Mouse (Mus musculus) granulocyte monocyte progenitor cell, adult 5-6 weeks (primary cell): ENCODE measurements around the gene Glrp1. TPM values are rescaled to one million over a fixed set of nuclear protein-coding genes. Genes with fewer than 3 reads are reported as not detected.

Source experiments
- ATAC-seq: replicated peaks from 2 replicates; pipeline ENCODE4 v1.8.0; 2016; ENCODE audit warnings: mild to moderate bottlenecking, moderate TSS enrichment, inconsistent platforms; ENCODE audit not compliant: poor library complexity, severe bottlenecking
- total RNA-seq, 2 experiments: library from RNA; stranded (forward) in 1 of 2; stranded (reverse) in 1 of 2; fragments of 200-712, 200-1000 nt in 1 of 2; fragments of >200 nt in 1 of 2; fragmentation: Nextera tagmentation in 1 of 2; gene quantifications; 2 replicates each; pipeline ENCODE4 v1.2.3; 2014 to 2017

Glrp1 gene
- total RNA-seq, 2 experiments from 2014 or later: 0.77 to 2.4 TPM

GRCm38 (mm10) chr1:88499230-88499737 lies 10.6 kb downstream of the Glrp1 start:
- no peak for ATAC-seq

GRCm38 (mm10) chr1:88497407-88497806 lies 12.5 kb downstream of the Glrp1 start:
- no peak for ATAC-seq

DNA sequence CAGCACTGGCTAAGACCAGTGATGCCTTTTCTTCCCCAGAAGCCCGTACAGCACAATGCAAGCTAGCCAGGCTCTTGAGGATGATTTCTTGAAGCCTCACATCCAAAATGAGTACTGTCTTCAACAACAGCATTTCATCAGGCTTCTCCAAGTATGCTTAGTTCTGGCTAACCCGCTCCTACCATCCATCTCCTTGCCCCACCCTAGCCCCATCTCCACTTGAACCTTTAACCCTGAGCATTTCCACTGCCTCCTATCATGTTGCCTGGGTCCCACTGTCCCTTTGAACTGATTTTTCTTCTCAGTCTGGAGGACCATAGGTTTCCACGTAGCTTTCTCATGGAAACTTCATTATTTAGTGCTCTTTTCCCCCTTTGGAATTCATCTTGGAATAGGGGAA lies 17.5 kb downstream of the Glrp1 start:
- no peak for ATAC-seq

- ATAC-seq: no peak
Measured at GRCm38 (mm10) chr1:88491617-88492378, 18.1 kb downstream of the Glrp1 start.

- ATAC-seq: no peak
Measured at GRCm38 (mm10) chr1:88490164-88490563, 19.7 kb downstream of the Glrp1 start.

DNA sequence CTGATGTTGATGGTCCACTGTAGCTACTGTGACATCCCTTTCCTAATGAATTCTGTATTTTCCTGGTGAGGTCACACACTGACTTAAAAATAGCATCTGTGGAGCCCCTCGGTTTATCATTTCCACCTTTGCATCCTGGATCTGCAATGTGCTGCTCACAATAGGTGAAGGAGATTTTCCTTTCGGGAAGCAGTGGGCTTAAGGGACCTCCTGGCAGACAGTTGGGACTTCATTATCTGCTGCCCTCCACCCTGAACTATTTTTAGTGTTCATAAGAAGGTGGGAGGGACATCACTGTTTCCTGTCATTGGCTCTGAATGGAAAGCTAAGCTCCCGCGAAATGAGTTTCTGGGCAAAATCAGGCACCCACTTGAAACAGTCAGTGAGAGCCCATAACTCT lies 20.9 kb downstream of the Glrp1 start:
- no peak for ATAC-seq

GRCm38 (mm10) chr1:88486336-88486735 lies 23.5 kb downstream of the Glrp1 start:
- ATAC-seq: no peak

- ATAC-seq: no peak
Measured at GRCm38 (mm10) chr1:88484059-88484458, 25.8 kb downstream of the Glrp1 start.

DNA sequence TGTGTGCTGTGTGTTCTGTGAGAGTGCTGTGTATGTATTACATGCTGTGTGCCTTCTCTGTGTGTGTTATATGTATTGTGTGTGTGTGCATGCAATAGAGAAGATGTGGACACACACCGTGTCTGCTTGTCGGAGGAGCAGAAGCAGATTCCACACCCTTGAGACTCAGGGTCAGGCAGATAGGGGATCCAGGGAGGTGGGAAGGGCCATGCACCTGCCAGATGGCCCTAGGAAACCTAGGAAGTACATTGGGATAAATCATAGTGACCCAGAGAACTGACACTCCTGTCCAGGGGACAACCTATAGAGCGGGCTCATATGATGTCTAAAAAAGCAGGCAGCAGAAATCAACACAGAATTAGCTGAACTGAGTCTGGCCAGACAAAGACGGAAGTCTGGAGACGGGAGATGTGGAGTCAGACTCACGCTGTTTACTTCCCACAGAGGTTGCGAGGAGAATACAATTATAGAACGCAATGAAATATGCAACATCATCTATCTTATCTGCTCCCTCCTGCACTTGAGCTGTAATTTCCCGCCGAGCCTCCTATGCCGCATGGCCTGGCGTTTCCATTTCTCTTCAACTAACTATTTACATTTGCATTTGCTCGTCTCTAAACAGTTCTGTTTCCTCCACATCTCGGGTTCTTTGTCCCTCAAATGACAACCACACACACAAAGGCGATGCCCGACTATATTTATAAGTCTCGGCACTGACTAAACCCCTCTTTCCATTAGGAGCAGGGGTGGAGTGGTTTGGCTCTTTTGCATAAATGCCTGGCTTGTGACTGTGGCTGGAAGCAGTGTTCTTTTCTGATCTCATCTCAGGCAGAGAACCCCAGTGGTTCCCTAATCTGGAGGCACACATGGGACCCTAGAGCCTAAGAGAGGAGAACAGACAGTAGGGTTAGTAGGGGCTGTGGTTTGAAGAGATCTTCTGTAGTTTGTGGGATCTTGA lies 27.4 kb downstream of the Glrp1 start:
- ATAC-seq: no peak

DNA sequence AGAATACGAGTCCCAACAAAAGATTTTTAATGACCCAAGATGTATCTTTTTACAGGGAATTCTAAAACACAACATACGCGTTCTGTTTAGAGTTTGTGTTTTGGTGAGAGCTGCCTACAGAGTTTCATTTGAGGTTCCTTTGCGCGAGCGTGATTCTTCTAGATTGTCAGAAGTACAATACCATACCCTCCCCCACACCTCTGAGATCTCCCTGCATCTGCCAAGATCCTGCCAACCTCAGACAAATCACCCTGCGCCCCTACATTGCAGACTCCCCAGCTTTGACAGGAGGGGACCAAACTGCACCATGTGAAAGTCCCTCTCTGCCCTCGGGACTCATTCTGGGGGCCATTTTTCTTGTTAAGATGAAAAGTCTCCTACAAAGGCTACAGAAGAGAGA lies 29.3 kb downstream of the Glrp1 start:
- no peak for ATAC-seq

DNA sequence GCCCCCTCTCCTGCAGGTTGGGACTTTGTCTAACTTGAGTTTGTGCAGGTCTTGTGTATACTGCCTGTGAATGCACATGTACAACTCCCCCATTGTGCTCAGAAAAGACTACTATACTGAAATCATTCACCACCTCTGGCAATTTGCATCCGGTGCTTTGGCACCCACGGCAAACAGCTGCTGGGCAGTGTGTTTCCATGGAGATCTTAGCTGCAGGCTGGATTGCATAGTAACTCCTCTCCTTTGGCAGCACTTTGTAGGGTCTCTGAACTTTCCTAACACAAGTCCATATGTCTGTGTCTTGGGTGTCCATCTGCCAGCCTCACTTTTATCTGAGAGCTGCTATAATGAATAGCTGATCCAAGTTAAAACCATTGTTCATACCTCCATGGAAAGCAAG lies 31.7 kb downstream of the Glrp1 start:
- no peak for ATAC-seq

DNA sequence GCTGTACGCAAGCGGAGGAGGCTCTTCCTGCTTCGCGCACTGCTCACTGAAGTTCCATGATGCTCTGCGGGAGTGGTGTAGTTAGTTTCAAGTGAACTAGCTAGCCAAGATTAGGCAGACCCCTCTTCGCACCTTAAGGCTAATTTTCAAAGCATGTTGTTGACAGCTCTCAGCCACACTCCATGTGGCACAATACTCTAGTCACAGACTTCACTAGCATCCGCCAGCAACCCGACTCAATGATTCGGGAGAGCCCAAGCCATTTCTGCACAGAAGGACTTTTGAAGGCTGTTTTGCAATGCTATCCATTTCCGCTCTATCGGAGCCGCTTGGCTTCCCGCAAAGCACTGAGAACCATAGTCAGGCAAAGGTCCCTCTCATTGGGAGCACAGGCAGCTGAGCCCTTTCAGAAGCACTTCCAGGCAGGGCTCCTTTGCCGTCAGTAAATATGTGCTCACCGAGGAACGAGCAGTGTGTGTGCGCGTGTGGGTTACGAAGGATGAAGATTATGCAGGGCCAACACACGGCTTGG lies 33.2 kb downstream of the Glrp1 start:
- ATAC-seq: no peak

DNA sequence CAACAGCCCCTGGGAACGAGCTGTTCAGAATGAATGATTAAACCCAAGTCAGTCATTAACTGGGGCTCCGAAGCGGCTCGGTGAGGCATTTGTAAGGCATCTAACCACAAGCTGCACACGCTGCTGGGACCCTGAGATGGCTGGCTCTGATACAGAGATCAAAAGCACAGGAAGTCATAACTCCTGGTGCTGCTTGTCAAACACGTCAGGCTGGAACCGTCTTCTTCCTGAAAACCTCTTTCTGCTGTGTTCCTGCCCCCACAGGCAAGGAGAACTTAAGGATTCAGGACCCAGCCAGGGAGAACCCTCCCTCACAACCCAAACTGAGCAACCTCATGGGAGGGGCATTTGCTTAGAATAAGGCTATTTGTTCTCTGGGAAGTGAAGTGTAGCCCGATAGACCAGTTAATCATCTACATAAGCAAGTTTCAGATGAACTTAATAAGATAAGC lies 34.3 kb downstream of the Glrp1 start:
- no peak for ATAC-seq

DNA sequence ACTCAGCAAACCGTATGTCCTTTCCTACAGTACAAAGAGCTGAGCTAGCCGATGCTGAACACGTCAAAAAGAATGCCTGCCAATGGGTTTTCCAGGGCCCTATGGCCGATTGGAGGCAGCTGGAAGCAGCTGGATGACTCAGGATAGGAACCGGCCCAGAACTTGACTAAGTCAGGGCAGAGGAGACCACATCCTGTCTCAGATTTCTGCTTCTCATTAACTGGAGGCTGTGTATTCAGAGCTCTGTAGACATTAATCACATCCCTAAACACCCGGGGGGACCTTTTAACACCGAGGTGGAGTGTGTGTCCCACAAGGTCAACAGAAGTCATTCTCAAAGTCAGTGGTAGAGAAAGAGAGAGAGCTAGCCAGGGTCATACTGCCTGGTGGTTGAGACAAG lies 35.3 kb downstream of the Glrp1 start:
- peak; percentile 60 for ATAC-seq

DNA sequence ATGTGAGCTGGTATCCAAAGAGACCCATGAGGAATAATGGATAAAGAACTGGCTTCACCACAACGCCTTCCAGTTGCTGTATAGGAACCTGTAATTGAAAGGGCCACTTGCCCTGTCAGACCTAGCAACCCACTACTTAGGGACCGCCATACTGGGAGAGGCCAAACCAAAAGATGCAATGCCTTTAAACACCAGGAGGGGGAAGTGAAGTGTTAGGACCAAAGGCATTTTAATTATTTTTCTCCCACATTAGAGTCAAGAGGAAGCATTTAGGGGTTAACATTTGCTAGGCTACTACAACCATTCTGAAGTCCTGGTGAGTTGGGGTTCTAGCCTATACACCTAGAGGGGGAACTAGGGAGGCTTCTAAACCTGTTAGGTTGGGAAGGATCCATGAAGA lies 36.0 kb downstream of the Glrp1 start:
- ATAC-seq: peak; percentile 53; the same call in 1 of the 2 replicates

DNA sequence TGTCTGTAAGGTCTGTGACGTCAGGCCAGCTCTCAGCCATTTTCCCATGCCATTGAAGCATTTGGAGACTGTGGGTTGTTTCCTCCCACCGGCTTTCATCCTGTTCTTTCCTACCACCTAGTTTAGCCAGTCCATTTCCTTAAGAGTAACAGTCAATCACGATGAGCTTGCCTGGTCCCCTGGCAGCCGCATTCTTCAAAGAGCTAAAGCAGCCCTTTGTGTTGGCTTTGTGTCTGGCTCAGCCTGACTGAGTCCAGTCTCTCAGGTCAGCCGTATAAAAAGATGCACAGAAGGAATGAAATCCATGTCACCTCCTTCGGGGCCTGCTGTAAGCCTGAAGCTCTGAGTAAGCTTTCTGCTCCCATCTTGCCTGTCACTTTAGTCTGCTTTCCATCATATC lies 37.6 kb downstream of the Glrp1 start:
- ATAC-seq: no peak

- no peak for ATAC-seq
Measured at GRCm38 (mm10) chr1:88469746-88470145, 40.1 kb downstream of the Glrp1 start.

GRCm38 (mm10) chr1:88468335-88468734 lies 41.5 kb downstream of the Glrp1 start:
- ATAC-seq: no peak

DNA sequence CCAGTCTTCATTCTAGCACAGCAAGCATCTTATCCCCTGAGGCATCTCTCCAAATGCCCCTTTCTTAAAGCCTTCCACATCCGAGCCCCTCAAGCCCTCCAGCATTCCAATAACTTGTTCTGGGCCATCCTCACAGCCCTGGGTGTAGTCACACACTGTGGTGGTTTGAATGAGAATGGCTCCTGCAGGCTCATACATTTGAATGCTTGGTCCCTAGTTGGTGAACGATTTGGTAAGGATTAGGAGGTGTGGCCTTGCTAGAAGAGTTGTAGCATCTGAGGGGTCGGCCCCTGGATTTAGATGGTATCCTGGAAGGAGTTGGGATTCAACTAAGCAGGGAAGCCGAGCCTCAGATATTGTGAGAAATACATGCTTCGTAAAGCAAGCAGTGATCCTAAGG lies 42.0 kb downstream of the Glrp1 start:
- ATAC-seq: no peak

DNA sequence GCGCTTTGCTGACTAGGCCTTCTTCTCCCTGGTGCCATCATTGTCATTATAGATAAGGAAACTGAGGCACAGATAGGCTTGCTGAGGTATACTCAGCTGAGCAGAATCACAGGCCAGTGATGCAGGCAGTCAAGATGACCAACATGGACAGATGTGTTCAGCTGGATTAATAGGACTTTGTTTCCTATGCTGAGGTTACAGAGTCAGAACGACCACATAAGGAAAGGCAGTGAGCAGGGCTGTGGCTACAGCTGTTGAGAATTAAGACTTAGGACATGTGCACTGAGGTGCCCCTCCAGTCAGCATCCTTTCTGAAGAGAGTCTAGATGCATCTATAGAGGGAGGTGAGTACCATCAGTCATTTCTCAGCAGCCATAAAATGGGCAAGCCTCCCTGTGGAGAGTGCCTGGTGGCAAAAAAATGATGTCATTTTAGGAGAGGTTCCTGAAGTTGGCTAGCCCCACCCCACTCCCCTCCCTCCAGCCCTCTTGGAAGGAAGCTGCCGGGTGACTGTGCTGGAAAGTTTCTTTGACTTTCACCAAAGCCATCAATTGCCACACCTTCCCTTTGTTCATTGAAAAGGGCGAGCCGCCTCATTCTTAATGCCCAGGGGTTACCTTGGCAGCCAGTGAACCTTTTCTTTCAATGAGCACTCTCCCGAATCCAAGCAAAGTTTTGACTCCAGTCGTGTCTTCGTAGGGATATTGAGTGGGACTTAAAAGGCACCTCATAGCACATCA lies 43.4 kb downstream of the Glrp1 start:
- no peak for ATAC-seq
